Mouse (Mus musculus) midbrain, postnatal 0 days (tissue): ENCODE results near the gene Olfr133. TPM values are rescaled to one million over a fixed set of nuclear protein-coding genes. Genes with fewer than 3 reads are reported as not detected.
"Not testable (repeated sequence)": the region's sequence is repeated elsewhere in the genome, so short reads cannot be mapped to it uniquely, and the experiment has no call there.

Experiments used
- ATAC-seq: fragments of 200-750 bp; cut with Nextera tagmentation; 2 replicates; pipeline ENCODE4 v1.8.0; 2017; ENCODE audit warnings: moderate number of reproducible peaks, mild to moderate bottlenecking, moderate TSS enrichment, moderate library complexity; ENCODE audit not compliant: low FRiP score
- DNase-seq: peaks from one replicate; pipeline ENCODE4 v3.0.0-alpha.2; 2015; ENCODE audit warnings: low spot score
- H3K27ac ChIP-seq: fragments of 300-500 bp; sonication (generic); 2 replicates; pipeline ENCODE4 v1.5.1; 2014; ENCODE audit warnings: low read depth, mild to moderate bottlenecking, low read length, mixed read lengths
- H3K27me3 ChIP-seq: fragments of 300-500 bp; sonication (generic); 2 replicates; pipeline ENCODE4 v1.6.1; 2014; ENCODE audit warnings: low read length, control low read depth, mixed read lengths; ENCODE audit not compliant: insufficient read depth
- H3K36me3 ChIP-seq: fragments of 300-500 bp; sonication (generic); 2 replicates; pipeline ENCODE4 v1.6.1; 2014; ENCODE audit warnings: low read length, control low read depth, mixed read lengths; ENCODE audit not compliant: insufficient read depth
- H3K4me1 ChIP-seq: fragments of 300-500 bp; sonication (generic); 2 replicates; pipeline ENCODE4 v1.6.1; 2014; ENCODE audit warnings: mild to moderate bottlenecking, control low read depth, antibody characterized with exemption, low read length, mixed read lengths; ENCODE audit not compliant: insufficient read depth
- H3K4me2 ChIP-seq: fragments of 300-500 bp; sonication (generic); 2 replicates; pipeline ENCODE4 v1.6.1; 2014; ENCODE audit warnings: low read depth, mild to moderate bottlenecking, low read length, mixed read lengths; ENCODE audit not compliant: poor library complexity, severe bottlenecking
- H3K4me3 ChIP-seq: fragments of 300-500 bp; sonication (generic); 2 replicates; pipeline ENCODE4 v1.5.1; 2014; ENCODE audit warnings: low read depth, mild to moderate bottlenecking, low read length, moderate library complexity
- H3K9ac ChIP-seq: fragments of 300-500 bp; sonication (generic); replicated peaks from 2 replicates; pipeline ENCODE4 v1.6.1; 2014; ENCODE audit warnings: mild to moderate bottlenecking, low read length, moderate library complexity, mixed read lengths; ENCODE audit not compliant: poor library complexity, severe bottlenecking
- H3K9me3 ChIP-seq: fragments of 300-500 bp; sonication (generic); 2 replicates; pipeline ENCODE4 v1.6.1; 2016; ENCODE audit warnings: low read length, control low read depth
- CTCF ChIP-seq: IDR thresholded peaks from 2 replicates; pipeline ENCODE4 v1.5.1; 2016; ENCODE audit warnings: antibody characterized with exemption, mild to moderate bottlenecking
- WGBS: fragments of 180-500 bp; shearing (Covaris S2); extraction: QIAGEN DNeasy Blood & Tissue Kit; methylation state at CpG from one replicate; pipeline ENCODE4 v1.1.7; 2014; 5-methylcytosine and 5-hydroxymethylcytosine counted together
- polyA plus RNA-seq: library from polyadenylated mRNA; unstranded; fragments of >200 nt; fragmentation: Nextera tagmentation; extraction: Ambion mirVana; gene quantifications from 2 replicates; pipeline ENCODE4 v1.2.1, GENCODE M21; 2015
- total RNA-seq: library from RNA; depleted of rRNA; stranded (reverse); fragments of >200 nt; gene quantifications from 2 replicates; pipeline ENCODE4 v1.2.3, GENCODE M21; 2014; rRNA removed

Olfr133 gene
- total RNA-seq = not detected in 2 replicates
- not detected in 2 replicates for polyA plus RNA-seq

- DNase-seq (peak; percentile 1), ATAC-seq (no peak)
- no peak for TF ChIP-seq CTCF
- H3K36me3 ChIP-seq = no peaks in the 10 kb centered on the region
- H3K9ac ChIP-seq = no peak within 1 kb of the TSS
- H3K9me3 ChIP-seq = no peaks in the 10 kb centered on the region
- H3K27ac ChIP-seq = no peak within 1 kb of the TSS
- no peaks in the 10 kb centered on the region for H3K4me1 ChIP-seq
- 30% methylated on average over 2 of the region's 2 CpGs for WGBS
- no peak within 1 kb of the TSS for H3K4me3 ChIP-seq
- no peaks in the 10 kb centered on the region for H3K27me3 ChIP-seq
- no peak within 1 kb of the TSS for H3K4me2 ChIP-seq
Observed at GRCm38 (mm10) chr17:38144981-38145380, at the start of gene Olfr133. TSS of gene Olfr133 (plus strand) at chr17:38145281.

GRCm38 (mm10) chr17:38124199-38124598 is 20.9 kb upstream of the Olfr133 start:
- not testable (repeated sequence) for DNase-seq, H3K4me3 ChIP-seq, H3K4me2 ChIP-seq, H3K9me3 ChIP-seq, H3K27ac ChIP-seq, H3K36me3 ChIP-seq, H3K4me1 ChIP-seq, H3K9ac ChIP-seq, ATAC-seq, H3K27me3 ChIP-seq
- WGBS = 93% methylated on average over 1 of the region's 1 CpGs

GRCm38 (mm10) chr17:38125371-38125770 is 19.7 kb upstream of the Olfr133 start:
- H3K4me2 ChIP-seq, H3K4me1 ChIP-seq, H3K27me3 ChIP-seq, ATAC-seq, H3K9ac ChIP-seq, H3K9me3 ChIP-seq, H3K27ac ChIP-seq, DNase-seq, H3K4me3 ChIP-seq, H3K36me3 ChIP-seq: not testable (repeated sequence)
- 48% methylated on average over 3 of the region's 3 CpGs for WGBS

GRCm38 (mm10) chr17:38134426-38134825 is 10.7 kb upstream of the Olfr133 start, which contains the start of gene Olfr132:
TSS of gene Olfr132 (minus strand) at chr17:38134526.
- no peak within 1 kb of the TSS for H3K4me2 ChIP-seq
- H3K9me3 ChIP-seq = no peaks in the 10 kb centered on the region
- H3K36me3 ChIP-seq = no peaks in the 10 kb centered on the region
- DNase-seq = no peak
- WGBS = 80% methylated on average over 1 of the region's 1 CpGs
- no peak for TF ChIP-seq CTCF
- H3K27ac ChIP-seq = no peak within 1 kb of the TSS
- no peaks in the 10 kb centered on the region for H3K4me1 ChIP-seq
- no peak within 1 kb of the TSS for H3K4me3 ChIP-seq
- ATAC-seq = no peak
- H3K27me3 ChIP-seq = no peaks in the 10 kb centered on the region
- no peak within 1 kb of the TSS for H3K9ac ChIP-seq

- WGBS = 64% methylated on average over 3 of the region's 3 CpGs
- Histone ChIP-seq H3K27ac (no peak within 1 kb of the TSS), H3K4me2 (no peak within 1 kb of the TSS), H3K36me3 (no peaks in the 10 kb centered on the region), H3K27me3 (no peaks in the 10 kb centered on the region), H3K9me3 (no peaks in the 10 kb centered on the region), H3K4me1 (no peaks in the 10 kb centered on the region), H3K4me3 (no peak within 1 kb of the TSS), H3K9ac (no peak within 1 kb of the TSS)
- ATAC-seq (no peak), DNase-seq (no peak)
- TF ChIP-seq CTCF = no peak
Observed at GRCm38 (mm10) chr17:38171088-38171487, 26.0 kb downstream of the Olfr133 start, which contains the start of gene Olfr134. TSS of gene Olfr134 (plus strand) at chr17:38171388.

Other genes with a start within 250 kb of the Olfr133 start
- gene Olfr127, start 244.8 kb upstream of the Olfr133 start, total RNA-seq = not detected in 2 replicates
- not detected in 2 replicates for gene Olfr127, start 244.8 kb upstream of the Olfr133 start, polyA plus RNA-seq
- not detected in 2 replicates for gene Olfr128, start 224.7 kb upstream of the Olfr133 start, total RNA-seq
- not detected in 2 replicates for gene Olfr128, start 224.7 kb upstream of the Olfr133 start, polyA plus RNA-seq
- not detected in 2 replicates for gene Olfr761, start 192.2 kb upstream of the Olfr133 start, total RNA-seq
- gene Olfr761, start 192.2 kb upstream of the Olfr133 start, polyA plus RNA-seq = not detected in 2 replicates
- gene Olfr129, start 85.2 kb upstream of the Olfr133 start, total RNA-seq = not detected in 2 replicates
- not detected in 2 replicates for gene Olfr129, start 85.2 kb upstream of the Olfr133 start, polyA plus RNA-seq
- not detected in 2 replicates for gene Olfr130, start 81.4 kb upstream of the Olfr133 start, total RNA-seq
- not detected in 2 replicates for gene Olfr130, start 81.4 kb upstream of the Olfr133 start, polyA plus RNA-seq
- not detected in 2 replicates for gene Olfr131, start 56.6 kb upstream of the Olfr133 start, total RNA-seq
- gene Olfr131, start 56.6 kb upstream of the Olfr133 start, polyA plus RNA-seq = not detected in 2 replicates
- gene Olfr132, start 10.8 kb upstream of the Olfr133 start, total RNA-seq = not detected in 2 replicates
- gene Olfr132, start 10.8 kb upstream of the Olfr133 start, polyA plus RNA-seq = not detected in 2 replicates
- not detected in 2 replicates for gene Olfr134, start 26.1 kb downstream of the Olfr133 start, total RNA-seq
- gene Olfr134, start 26.1 kb downstream of the Olfr133 start, polyA plus RNA-seq = not detected in 2 replicates
- not detected in 2 replicates for gene Olfr135, start 59.1 kb downstream of the Olfr133 start, total RNA-seq
- gene Olfr135, start 59.1 kb downstream of the Olfr133 start, polyA plus RNA-seq = not detected in 2 replicates
- gene Olfr138, start 115.8 kb downstream of the Olfr133 start, total RNA-seq = not detected in 2 replicates
- gene Olfr138, start 115.8 kb downstream of the Olfr133 start, polyA plus RNA-seq = not detected in 2 replicates
- gene Olfr137, start 162.3 kb downstream of the Olfr133 start, total RNA-seq = not detected in 2 replicates
- not detected in 2 replicates for gene Olfr137, start 162.3 kb downstream of the Olfr133 start, polyA plus RNA-seq
- not detected in 2 replicates for gene Olfr136, start 184.6 kb downstream of the Olfr133 start, total RNA-seq
- not detected in 2 replicates for gene Olfr136, start 184.6 kb downstream of the Olfr133 start, polyA plus RNA-seq